Comparison of ENCODE assay signal across 9 mouse cellular contexts in genomic region chr1:160184506-160184905, GRCm38 (mm10). TPM values are rescaled to one million over a fixed set of nuclear protein-coding genes. Genes with fewer than 3 reads are reported as not detected.
DNase-seq lines count a peak whose midpoint lies in the region; ATAC-seq and TF ChIP-seq lines count a peak whose summit lies in the region.
"Had no signal": no experiment of that assay in that cellular context is flagged by ENCODE, and none has a peak within 500 bp of the region (broad histone marks: within the 10 kb centered on the region; RNA-seq: fewer than 3 reads in every experiment).

No protein-coding gene starts in this region.

- H3K27me3 ChIP-seq in kidney, embryonic 15.5 days: no peaks in the 10 kb centered on the region
- H3K27me3 ChIP-seq in liver, embryonic 14.5 days (ENCODE audit: control insufficient read depth, insufficient read depth, low read length): no peaks in the 10 kb centered on the region

- WGBS in kidney, embryonic 15.5 days: 13% methylated on average over 5 of the region's 5 CpGs
- 22% methylated on average over 5 of the region's 5 CpGs for WGBS in liver, embryonic 14.5 days (ENCODE audit: insufficient replicate concordance)

- no peak overlapping the region for H3K9ac ChIP-seq in kidney, embryonic 15.5 days
- no peak overlapping the region for H3K9ac ChIP-seq in liver, embryonic 14.5 days (replicated peaks)

- no peak overlapping the region for H3K4me2 ChIP-seq in kidney, embryonic 15.5 days
- H3K4me2 ChIP-seq in liver, embryonic 14.5 days (ENCODE audit: low read depth): no peak overlapping the region

- H3K4me3 ChIP-seq in kidney, embryonic 15.5 days (replicated peaks): no peak overlapping the region
- no peak overlapping the region for H3K4me3 ChIP-seq in liver, embryonic 14.5 days (ENCODE audit: insufficient read depth in 1 of 2, low read depth in 2 of 2, low read length in 2 of 2)
- H3K4me3 ChIP-seq: myocyte had no signal

- no peak overlapping the region for H3K27ac ChIP-seq in kidney, embryonic 15.5 days
- H3K27ac ChIP-seq in liver, embryonic 14.5 days: no peak overlapping the region

- no peaks in the 10 kb centered on the region for H3K36me3 ChIP-seq in kidney, embryonic 15.5 days
- H3K36me3 ChIP-seq in liver, embryonic 14.5 days (replicated peaks; ENCODE audit: control insufficient read depth, insufficient read depth, low read depth): no peaks in the 10 kb centered on the region

- no peak for TF ChIP-seq EP300 in liver, embryonic 14.5 days (IDR thresholded peaks at IDR 0.05; ENCODE audit: low read depth)

- DNase-seq in ovary, postnatal 36 days (ENCODE audit: low spot score): peak; percentile 8
- no peak for DNase-seq in ovary, adult 18-20 months (ENCODE audit: low spot score)
- peak; percentile 67 for DNase-seq in brain, embryonic 18.5 days (ENCODE audit: low read depth, low spot score)
- DNase-seq in forelimb bud, embryonic 11.5 days (ENCODE audit: low read depth, low spot score): peak; percentile 58
- DNase-seq in liver, embryonic 14.5 days (ENCODE audit: low read depth in 3 of 3, low spot score in 3 of 3): no peak
- peak; percentile 74 for DNase-seq in retina, embryonic 14.5 days (ENCODE audit: low spot score)

- peak; percentile 85 for ATAC-seq in kidney, embryonic 15.5 days (replicated peaks; ENCODE audit: low FRiP score)
- ATAC-seq in liver, embryonic 14.5 days (ENCODE audit: insufficient read depth): no peak
- no peak for ATAC-seq in megakaryocyte, adult 5-6 weeks (ENCODE audit: poor library complexity, severe bottlenecking)

- H3K4me1 ChIP-seq in kidney, embryonic 15.5 days: peaks cover 5% of the 10 kb centered on the region; the same call in 1 of the 2 replicates
- H3K4me1 ChIP-seq in liver, embryonic 14.5 days (replicated peaks; ENCODE audit: control insufficient read depth in 2 of 2, insufficient read depth in 2 of 2, low read length in 1 of 2): no peaks in the 10 kb centered on the region

- peak; percentile 47 for TF ChIP-seq CTCF in liver, embryonic 14.5 days (IDR thresholded peaks at IDR 0.05; ENCODE audit: low read depth)

- H3K9me3 ChIP-seq in kidney, embryonic 15.5 days (replicated peaks): no peaks in the 10 kb centered on the region
- H3K9me3 ChIP-seq in liver, embryonic 14.5 days (ENCODE audit: control insufficient read depth, low read length): no peaks in the 10 kb centered on the region

RNA-seq across cellular contexts. Expression of gene Mrps14, which starts 10.5 kb away (rescaled TPM):
- polyA plus RNA-seq in kidney, embryonic 15.5 days (2015; fragmentation: Nextera tagmentation; extraction: Ambion mirVana): 256 and 291 TPM in 2 replicates
- polyA plus RNA-seq in liver, embryonic 14.5 days (2012; rRNA removed): 12.3 and 34.6 TPM in 2 replicates
- polyA plus RNA-seq in liver, embryonic 14.5 days (2014; fragmentation: Nextera tagmentation; extraction: Ambion mirVana): 211 and 219 TPM in 2 replicates
- total RNA-seq in megakaryocyte, adult 5-6 weeks (2015): 109 and 125 TPM in 2 replicates
- 90.6 and 95.8 TPM in 2 replicates for total RNA-seq in megakaryocyte, adult 5-6 weeks (2017)

RNA-seq across cellular contexts. Expression of gene Cacybp, which starts 28.2 kb away (rescaled TPM):
- 229 and 252 TPM in 2 replicates for polyA plus RNA-seq in kidney, embryonic 15.5 days (2015; fragmentation: Nextera tagmentation; extraction: Ambion mirVana)
- polyA plus RNA-seq in liver, embryonic 14.5 days (2012; rRNA removed): 23.2 and 41.9 TPM in 2 replicates
- 161 and 163 TPM in 2 replicates for polyA plus RNA-seq in liver, embryonic 14.5 days (2014; fragmentation: Nextera tagmentation; extraction: Ambion mirVana)
- total RNA-seq in megakaryocyte, adult 5-6 weeks (2015): 122 and 129 TPM in 2 replicates
- total RNA-seq in megakaryocyte, adult 5-6 weeks (2017): 122 and 124 TPM in 2 replicates

RNA-seq across cellular contexts. Expression of gene Tnn, which starts 31.1 kb away (rescaled TPM):
- 0.57 and 0.81 TPM in 2 replicates for polyA plus RNA-seq in kidney, embryonic 15.5 days (2015; fragmentation: Nextera tagmentation; extraction: Ambion mirVana)
- 0.01 TPM in 2 replicates for polyA plus RNA-seq in liver, embryonic 14.5 days (2012; rRNA removed)
- polyA plus RNA-seq in liver, embryonic 14.5 days (2014; fragmentation: Nextera tagmentation; extraction: Ambion mirVana): not detected in 2 replicates
- not detected in 2 replicates for total RNA-seq in megakaryocyte, adult 5-6 weeks (2015)
- total RNA-seq in megakaryocyte, adult 5-6 weeks (2017): not detected in 2 replicates
- polyA plus RNA-seq: myocyte had no signal

Comparison
In these comparisons a context has a peak if more than half of its experiments do, and no peak if none do; other contexts are left out.
1. DNase-seq: peak in ovary, postnatal 36 days (single experiment), brain, embryonic 18.5 days (single experiment), forelimb bud, embryonic 11.5 days (single experiment) and retina, embryonic 14.5 days (single experiment); none in ovary, adult 18-20 months (single experiment) and liver, embryonic 14.5 days (0 of 3).